Mouse (Mus musculus) G1E (cell line): Measurements from ENCODE around the gene Gpr137b. TPM values are rescaled to one million over a fixed set of nuclear protein-coding genes. Genes with fewer than 3 reads are reported as not detected.
"Not testable (repeated sequence)": the region's sequence is repeated elsewhere in the genome, so short reads cannot be mapped to it uniquely, and the experiment has no call there.

Experiments
- ATAC-seq: 2 replicates; pipeline ENCODE4 v1.8.0; 2016; ENCODE audit warnings: mild to moderate bottlenecking; ENCODE audit not compliant: insufficient number of reproducible peaks, poor library complexity, low FRiP score, severe bottlenecking; ENCODE audit errors: extremely low read depth
- DNase-seq: peaks from one replicate; pipeline ENCODE4 v3.0.0; 2012; ENCODE audit warnings: low spot score
- H3K27me3 ChIP-seq: 2 replicates; pipeline ENCODE4 v1.6.1; 2012; ENCODE audit warnings: mild to moderate bottlenecking, low read length, inconsistent platforms; ENCODE audit not compliant: insufficient read depth
- H3K36me3 ChIP-seq: replicated peaks from 2 replicates; pipeline ENCODE3; 2012; ENCODE audit warnings: mild to moderate bottlenecking, inconsistent platforms
- H3K4me1 ChIP-seq: 2 replicates; pipeline ENCODE4 v1.6.1; 2012; ENCODE audit warnings: low read depth, low read length, inconsistent platforms, mixed read lengths; ENCODE audit not compliant: insufficient read depth
- H3K4me3 ChIP-seq: 2 replicates; pipeline ENCODE4 v1.5.1; 2012; ENCODE audit warnings: low read depth, mild to moderate bottlenecking, inconsistent platforms, low read length, moderate library complexity, mixed read lengths
- H3K9me3 ChIP-seq: replicated peaks from 2 replicates; pipeline ENCODE4 v1.6.1; 2012; ENCODE audit warnings: inconsistent platforms
- CTCF ChIP-seq: IDR thresholded peaks from 2 replicates; pipeline ENCODE4 v1.5.1; 2012; ENCODE audit warnings: low read depth, low read length, inconsistent platforms, mixed read lengths
- GATA1 ChIP-seq: IDR thresholded peaks from 2 replicates; pipeline ENCODE4 v1.6.1; 2012; ENCODE audit warnings: borderline replicate concordance, low read length, inconsistent platforms, mixed read lengths
- GATA2 ChIP-seq: IDR thresholded peaks from 2 replicates; pipeline ENCODE4 v1.6.1; 2012; ENCODE audit warnings: low read depth, low read length, inconsistent platforms, borderline replicate concordance
- POLR2AphosphoS5 ChIP-seq: IDR thresholded peaks from 2 replicates; pipeline ENCODE4 v1.6.1; 2012; ENCODE audit warnings: low read depth, low read length, inconsistent platforms; ENCODE audit not compliant: insufficient replicate concordance
- TAL1 ChIP-seq: conservative IDR thresholded peaks from 2 replicates; pipeline ENCODE4 v1.6.1; 2012; ENCODE audit warnings: low read depth, low read length, inconsistent platforms, mixed read lengths
- polyA plus RNA-seq: library from polyadenylated mRNA; stranded (reverse); fragments of >175 nt; gene quantifications from 2 replicates; pipeline ENCODE4 v1.2.3, GENCODE M21; 2012
- total RNA-seq, 2 experiments: library from RNA; stranded (forward) in 1 of 2; stranded (reverse) in 1 of 2; fragments of 200-1000 nt in 1 of 2; fragments of >200 nt in 1 of 2; fragmentation: Nextera tagmentation in 1 of 2; gene quantifications; 2 replicates each; pipeline ENCODE4 v1.2.3; 2014 to 2017

The Gpr137b gene
- total and polyA plus RNA-seq, 3 experiments, result 0.27 TPM; not detected in 2

GRCm38 (mm10) chr13:13414206-13414605, 20.4 kb upstream of the Gpr137b start:
- no peak for TF ChIP-seq CTCF
- no peak for TF ChIP-seq GATA2
- no peak for TF ChIP-seq GATA1
- no peak for TF ChIP-seq TAL1
- TF ChIP-seq POLR2AphosphoS5, result no peak
- H3K4me1 ChIP-seq, result no peaks in the 10 kb centered on the region
- H3K9me3 ChIP-seq, result no peaks in the 10 kb centered on the region
- ATAC-seq (no peak), DNase-seq (no peak)
- no peaks in the 10 kb centered on the region for H3K36me3 ChIP-seq
- no peak overlapping the region for H3K4me3 ChIP-seq
- no peaks in the 10 kb centered on the region for H3K27me3 ChIP-seq

GRCm38 (mm10) chr13:13405511-13405910, 11.7 kb upstream of the Gpr137b start:
- not testable (repeated sequence) for DNase-seq, H3K4me3 ChIP-seq, H3K36me3 ChIP-seq, H3K4me1 ChIP-seq, ATAC-seq, H3K9me3 ChIP-seq, H3K27me3 ChIP-seq

GRCm38 (mm10) chr13:13404517-13405155, 10.8 kb upstream of the Gpr137b start:
- not testable (repeated sequence) for ATAC-seq, H3K4me3 ChIP-seq, DNase-seq

GRCm38 (mm10) chr13:13403839-13404238, 10.0 kb upstream of the Gpr137b start:
- not testable (repeated sequence) for H3K4me1 ChIP-seq, H3K4me3 ChIP-seq, ATAC-seq, H3K27me3 ChIP-seq, DNase-seq, H3K9me3 ChIP-seq, H3K36me3 ChIP-seq

More at GRCm38 (mm10) chr13:13404517-13405155, 10.8 kb upstream of the Gpr137b start:
- H3K27me3 ChIP-seq, H3K36me3 ChIP-seq, H3K4me1 ChIP-seq, H3K9me3 ChIP-seq: not testable (repeated sequence)

- not testable (repeated sequence) for H3K36me3 ChIP-seq, ATAC-seq, H3K27me3 ChIP-seq, H3K4me1 ChIP-seq, H3K9me3 ChIP-seq, DNase-seq, H3K4me3 ChIP-seq
Observed at GRCm38 (mm10) chr13:13403366-13403765, 9.6 kb upstream of the Gpr137b start.

GRCm38 (mm10) chr13:13402818-13403217, 9.0 kb upstream of the Gpr137b start:
- H3K9me3 ChIP-seq, DNase-seq, ATAC-seq, H3K4me3 ChIP-seq, H3K27me3 ChIP-seq, H3K4me1 ChIP-seq, H3K36me3 ChIP-seq: not testable (repeated sequence)

GRCm38 (mm10) chr13:13400851-13401250, 7.0 kb upstream of the Gpr137b start:
- H3K27me3 ChIP-seq, ATAC-seq, H3K36me3 ChIP-seq, H3K4me3 ChIP-seq, H3K9me3 ChIP-seq, DNase-seq, H3K4me1 ChIP-seq: not testable (repeated sequence)

GRCm38 (mm10) chr13:13394096-13394395, 232 bp upstream of the Gpr137b start:
- not testable (repeated sequence) for DNase-seq, ATAC-seq, H3K9me3 ChIP-seq, H3K4me1 ChIP-seq, H3K4me3 ChIP-seq, H3K27me3 ChIP-seq, H3K36me3 ChIP-seq

GRCm38 (mm10) chr13:13378168-13378859, 15.5 kb downstream of the Gpr137b start:
- ATAC-seq, result peak; percentile 49; the same call in 1 of the 2 replicates
- H3K4me1 ChIP-seq, H3K4me3 ChIP-seq, DNase-seq, H3K9me3 ChIP-seq, H3K36me3 ChIP-seq, H3K27me3 ChIP-seq: not testable (repeated sequence)
